In the genomic region with DNA sequence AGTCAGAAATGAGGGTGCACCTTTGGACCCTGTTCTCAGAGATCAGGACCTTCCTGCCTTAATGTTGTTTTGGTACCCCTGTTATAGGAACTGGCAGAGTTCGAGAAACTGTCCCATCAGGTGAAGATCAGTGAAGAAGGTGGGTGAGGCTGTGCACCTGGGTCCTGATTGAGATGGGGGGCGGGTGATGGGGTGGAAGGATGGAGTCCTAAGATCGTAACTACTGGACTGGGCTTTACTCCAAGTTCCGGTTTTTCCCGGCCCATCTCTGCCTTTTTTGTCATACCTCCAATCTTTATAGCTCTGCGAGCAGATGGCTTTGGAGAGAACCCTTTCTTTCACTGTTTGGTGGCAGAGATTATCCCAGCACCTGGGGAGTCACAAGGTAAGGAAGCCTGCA, we compare ENCODE assay signal across 8 mouse cellular contexts. TPM values are rescaled to one million over a fixed set of nuclear protein-coding genes. Genes with fewer than 3 reads are reported as not detected.
DNase-seq lines count a peak whose midpoint lies in the region; ATAC-seq lines count a peak whose summit lies in the region.

No protein-coding gene starts in this region.

- H3K9me3 ChIP-seq in kidney, embryonic 14.5 days (ENCODE audit: control insufficient read depth, low read length) = no peaks in the 10 kb centered on the region
- H3K9me3 ChIP-seq in hindbrain, embryonic 16.5 days (ENCODE audit: control insufficient read depth, low read length) = no peaks in the 10 kb centered on the region
- H3K9me3 ChIP-seq in midbrain, embryonic 13.5 days = no peaks in the 10 kb centered on the region

- no peaks in the 10 kb centered on the region for H3K27me3 ChIP-seq in kidney, embryonic 14.5 days (ENCODE audit: control insufficient read depth, insufficient read depth, low read length)
- no peaks in the 10 kb centered on the region for H3K27me3 ChIP-seq in hindbrain, embryonic 16.5 days (replicated peaks; ENCODE audit: control insufficient read depth, insufficient read depth, low read length)
- H3K27me3 ChIP-seq in midbrain, embryonic 13.5 days = no peaks in the 10 kb centered on the region

- 29% methylated on average over 6 of the region's 6 CpGs for WGBS in kidney, embryonic 14.5 days
- WGBS in hindbrain, embryonic 16.5 days = 34% methylated on average over 6 of the region's 6 CpGs
- WGBS in midbrain, embryonic 13.5 days = 44% methylated on average over 6 of the region's 6 CpGs

- no peaks in the 10 kb centered on the region; the same call in 1 of the 2 replicates for H3K4me1 ChIP-seq in kidney, embryonic 14.5 days (ENCODE audit: control insufficient read depth, insufficient read depth, low read length)
- H3K4me1 ChIP-seq in hindbrain, embryonic 16.5 days (ENCODE audit: control insufficient read depth, insufficient read depth, low read depth, low read length) = peaks cover 9% of the 10 kb centered on the region
- H3K4me1 ChIP-seq in midbrain, embryonic 13.5 days (replicated peaks) = peaks cover 18% of the 10 kb centered on the region

- no peaks in the 10 kb centered on the region for H3K36me3 ChIP-seq in kidney, embryonic 14.5 days (ENCODE audit: control insufficient read depth, insufficient read depth, low read length)
- no peaks in the 10 kb centered on the region for H3K36me3 ChIP-seq in hindbrain, embryonic 16.5 days (ENCODE audit: control insufficient read depth, insufficient read depth, low read length)
- H3K36me3 ChIP-seq in midbrain, embryonic 13.5 days = no peaks in the 10 kb centered on the region

- H3K4me2 ChIP-seq in kidney, embryonic 14.5 days (replicated peaks; ENCODE audit: low read depth, low read length) = peak overlapping the region; percentile 71
- H3K4me2 ChIP-seq in hindbrain, embryonic 16.5 days (ENCODE audit: low read length) = peak overlapping the region; percentile 83
- H3K4me2 ChIP-seq in midbrain, embryonic 13.5 days (replicated peaks) = peak overlapping the region; percentile 72

- H3K4me3 ChIP-seq in kidney, embryonic 14.5 days (ENCODE audit: low read length) = peak overlapping the region; percentile 51
- H3K4me3 ChIP-seq in hindbrain, embryonic 16.5 days (ENCODE audit: low read length) = peak overlapping the region; percentile 59
- H3K4me3 ChIP-seq in midbrain, embryonic 13.5 days (replicated peaks) = peak overlapping the region; percentile 51

- no peak for DNase-seq in kidney, adult 9 months
- peak; percentile 74 to 78 for DNase-seq in cerebellum, postnatal 14 days
- no peak for DNase-seq in layer of hippocampus, postnatal 36 days
- no peak for DNase-seq in urinary bladder, postnatal 14 days (ENCODE audit: low spot score)

- ATAC-seq in kidney, embryonic 14.5 days (ENCODE audit: low FRiP score, low TSS enrichment) = 0 out of 2 replicates have a peak, but pooled peaks have one; percentile 26
- ATAC-seq in hindbrain, embryonic 16.5 days = peak; percentile 32
- peak; percentile 31 for ATAC-seq in midbrain, embryonic 13.5 days
- no peak for ATAC-seq in granulocyte monocyte progenitor cell, adult 5-6 weeks (replicated peaks; ENCODE audit: poor library complexity, severe bottlenecking)

- peak overlapping the region; percentile 67 for H3K9ac ChIP-seq in kidney, embryonic 14.5 days (ENCODE audit: low read depth, low read length)
- H3K9ac ChIP-seq in hindbrain, embryonic 16.5 days (ENCODE audit: low read depth, low read length) = peak overlapping the region; percentile 80
- H3K9ac ChIP-seq in midbrain, embryonic 13.5 days (replicated peaks) = peak overlapping the region; percentile 73

- H3K27ac ChIP-seq in kidney, embryonic 14.5 days (ENCODE audit: low read depth, low read length) = peak overlapping the region; percentile 45; the same call in 1 of the 2 replicates
- peak overlapping the region; percentile 81 for H3K27ac ChIP-seq in hindbrain, embryonic 16.5 days (ENCODE audit: low read depth, low read length)
- H3K27ac ChIP-seq in midbrain, embryonic 13.5 days = peak overlapping the region; percentile 81

RNA-seq across cellular contexts. Expression of a gene that starts 0.6 kb away (rescaled TPM):
- polyA plus RNA-seq in kidney, embryonic 14.5 days (2014; fragmentation: Nextera tagmentation; extraction: Ambion mirVana) = 16.9 and 22.6 TPM in 2 replicates
- polyA plus RNA-seq in hindbrain, embryonic 16.5 days (2015; fragmentation: Nextera tagmentation; extraction: Ambion mirVana) = 22.6 and 26.2 TPM in 2 replicates
- polyA plus RNA-seq in midbrain, embryonic 13.5 days (2015; fragmentation: Nextera tagmentation; extraction: Ambion mirVana) = 25.1 and 28.5 TPM in 2 replicates
- total RNA-seq in layer of hippocampus, postnatal 36 days (2021) = 10 to 100 TPM; 11.7 to 13.7 TPM
- not detected in 2 replicates for total RNA-seq in granulocyte monocyte progenitor cell, adult 5-6 weeks (2014; fragmentation: Nextera tagmentation)
- 1.8 TPM in 1 of 2 replicates, not detected in the other for total RNA-seq in granulocyte monocyte progenitor cell, adult 5-6 weeks (2017)

RNA-seq across cellular contexts. Expression of a gene that starts 4.7 kb away (rescaled TPM):
- not detected in 2 replicates for polyA plus RNA-seq in kidney, embryonic 14.5 days (2014; fragmentation: Nextera tagmentation; extraction: Ambion mirVana)
- not detected in 2 replicates for polyA plus RNA-seq in hindbrain, embryonic 16.5 days (2015; fragmentation: Nextera tagmentation; extraction: Ambion mirVana)
- polyA plus RNA-seq in midbrain, embryonic 13.5 days (2015; fragmentation: Nextera tagmentation; extraction: Ambion mirVana) = not detected in 2 replicates
- total RNA-seq in layer of hippocampus, postnatal 36 days (2021) = not detected
- not detected in 2 replicates for total RNA-seq in granulocyte monocyte progenitor cell, adult 5-6 weeks (2014; fragmentation: Nextera tagmentation)
- total RNA-seq in granulocyte monocyte progenitor cell, adult 5-6 weeks (2017) = not detected in 2 replicates

RNA-seq across cellular contexts. Expression of a gene that starts 10.4 kb away (rescaled TPM):
- polyA plus RNA-seq in kidney, embryonic 14.5 days (2014; fragmentation: Nextera tagmentation; extraction: Ambion mirVana) = 30.7 and 33.3 TPM in 2 replicates
- 32.1 and 34.6 TPM in 2 replicates for polyA plus RNA-seq in hindbrain, embryonic 16.5 days (2015; fragmentation: Nextera tagmentation; extraction: Ambion mirVana)
- 40.5 and 52.4 TPM in 2 replicates for polyA plus RNA-seq in midbrain, embryonic 13.5 days (2015; fragmentation: Nextera tagmentation; extraction: Ambion mirVana)
- 100 to 1,000 TPM; 147 to 153 TPM for total RNA-seq in layer of hippocampus, postnatal 36 days (2021)
- total RNA-seq in granulocyte monocyte progenitor cell, adult 5-6 weeks (2014; fragmentation: Nextera tagmentation) = 47.4 and 65.8 TPM in 2 replicates
- total RNA-seq in granulocyte monocyte progenitor cell, adult 5-6 weeks (2017) = 34.1 and 37.1 TPM in 2 replicates

RNA-seq across cellular contexts. Expression of a gene that starts 16.7 kb away (rescaled TPM):
- 7.6 and 11.4 TPM in 2 replicates for polyA plus RNA-seq in kidney, embryonic 14.5 days (2014; fragmentation: Nextera tagmentation; extraction: Ambion mirVana)
- 105 and 117 TPM in 2 replicates for polyA plus RNA-seq in hindbrain, embryonic 16.5 days (2015; fragmentation: Nextera tagmentation; extraction: Ambion mirVana)
- polyA plus RNA-seq in midbrain, embryonic 13.5 days (2015; fragmentation: Nextera tagmentation; extraction: Ambion mirVana) = 23.2 and 24.3 TPM in 2 replicates
- 100 to 1,000 TPM; 400 to 418 TPM for total RNA-seq in layer of hippocampus, postnatal 36 days (2021)
- 1.7 and 3.0 TPM in 2 replicates for total RNA-seq in granulocyte monocyte progenitor cell, adult 5-6 weeks (2014; fragmentation: Nextera tagmentation)
- total RNA-seq in granulocyte monocyte progenitor cell, adult 5-6 weeks (2017) = 0.10 TPM in 1 of 2 replicates, not detected in the other

RNA-seq across cellular contexts. Expression of a gene that starts 32.7 kb away (rescaled TPM):
- 0.51 TPM in 1 of 2 replicates, not detected in the other for polyA plus RNA-seq in kidney, embryonic 14.5 days (2014; fragmentation: Nextera tagmentation; extraction: Ambion mirVana)
- not detected in 2 replicates for polyA plus RNA-seq in hindbrain, embryonic 16.5 days (2015; fragmentation: Nextera tagmentation; extraction: Ambion mirVana)
- polyA plus RNA-seq in midbrain, embryonic 13.5 days (2015; fragmentation: Nextera tagmentation; extraction: Ambion mirVana) = 0.31 TPM in 1 of 2 replicates, not detected in the other
- not detected for total RNA-seq in layer of hippocampus, postnatal 36 days (2021)
- total RNA-seq in granulocyte monocyte progenitor cell, adult 5-6 weeks (2014; fragmentation: Nextera tagmentation) = not detected in 2 replicates
- total RNA-seq in granulocyte monocyte progenitor cell, adult 5-6 weeks (2017) = not detected in 2 replicates

Comparison
In these comparisons a context has a peak if more than half of its experiments do, and no peak if none do; other contexts are left out.
1. DNase-seq: peak in cerebellum, postnatal 14 days (2 of 2); none in kidney, adult 9 months (single experiment), layer of hippocampus, postnatal 36 days (0 of 2) and urinary bladder, postnatal 14 days (single experiment).
2. Peak in every context shown above with its lines, with median percentiles within 50 percentile points of each other: H3K27ac ChIP-seq, H3K4me2 ChIP-seq, H3K4me3 ChIP-seq and H3K9ac ChIP-seq.